Mouse (Mus musculus): ENCODE measurements around the gene Dnmbp. TPM values are rescaled to one million over a fixed set of nuclear protein-coding genes. Genes with fewer than 3 reads are reported as not detected.

The Dnmbp gene
- polyA plus RNA-seq, 1 experiment: 13.9 TPM

DNA sequence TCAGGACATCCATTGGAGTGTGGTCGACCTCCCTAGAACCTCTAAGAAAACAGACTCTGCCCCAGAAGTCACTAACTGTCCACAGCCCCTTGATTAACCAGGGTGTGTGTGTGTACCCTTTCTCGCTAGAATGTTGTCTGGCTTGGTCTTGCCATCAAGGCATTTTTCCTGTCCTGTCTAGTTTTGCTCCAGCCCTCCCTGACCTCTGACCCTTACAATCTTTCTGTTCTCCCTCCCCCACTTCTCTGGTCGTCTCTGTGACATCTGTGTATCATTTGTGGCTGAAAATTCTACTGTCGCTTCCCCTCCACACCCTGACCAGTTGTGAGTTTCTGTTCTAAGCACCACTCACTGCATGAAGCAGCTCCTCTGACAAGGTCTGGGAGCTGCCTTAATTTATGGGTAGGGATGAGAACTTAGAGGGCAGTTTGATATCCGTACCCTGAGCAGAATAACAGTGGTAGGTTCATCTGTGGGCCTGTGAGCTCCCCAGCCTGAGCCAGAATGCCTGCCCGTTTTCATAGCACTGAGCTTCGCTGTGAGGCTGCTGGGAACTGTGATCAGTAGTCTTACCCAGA is 94.6 kb downstream of the Dnmbp start:
- H3K36me3 ChIP-seq (ENCODE audit: control insufficient read depth, insufficient read depth, low read length): peaks cover 7% of the 10 kb centered on the region
- TF ChIP-seq CTCF (conservative IDR thresholded peaks at IDR 0.05; ENCODE audit: insufficient read depth, insufficient read length, low read depth, low read length): no peak
- no peak for TF ChIP-seq POLR2A (IDR thresholded peaks at IDR 0.05; ENCODE audit: low read depth, low read length)
- no peak overlapping the region for H3K27ac ChIP-seq (ENCODE audit: insufficient read depth, low read depth, low read length)
- no peaks in the 10 kb centered on the region for H3K4me1 ChIP-seq (ENCODE audit: control insufficient read depth, insufficient read depth, low read length)
- no peaks in the 10 kb centered on the region for H3K27me3 ChIP-seq (replicated peaks; ENCODE audit: control insufficient read depth, insufficient read depth, low read length)
- DNase-seq: no peak
- no peak overlapping the region for H3K4me3 ChIP-seq (ENCODE audit: insufficient read depth, low read depth, low read length)
- 58% methylated on average over 7 of the region's 7 CpGs for WGBS

DNA sequence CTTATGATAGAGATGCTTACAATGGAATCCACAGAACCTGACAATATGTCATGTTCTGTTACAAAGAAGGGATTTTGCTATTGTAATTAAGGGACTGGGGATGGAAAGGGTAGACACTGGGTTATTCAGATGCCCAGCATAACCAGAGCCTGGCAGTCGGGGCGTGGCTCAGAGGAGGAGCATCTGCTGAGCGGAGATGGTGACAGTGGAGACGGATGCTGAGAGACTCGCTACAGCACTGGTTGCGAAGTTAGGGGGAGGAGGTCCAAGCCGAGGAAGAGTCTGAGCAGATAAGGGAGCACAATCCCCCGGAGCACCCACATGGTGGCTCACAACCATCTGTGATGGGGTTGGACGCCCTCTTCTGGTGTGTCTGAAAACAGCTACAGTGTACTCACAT is 96.8 kb downstream of the Dnmbp start:
- Histone ChIP-seq H3K27ac (ENCODE audit: insufficient read depth, low read depth, low read length) (no peak overlapping the region), H3K27me3 (replicated peaks; ENCODE audit: control insufficient read depth, insufficient read depth, low read length) (no peaks in the 10 kb centered on the region), H3K36me3 (ENCODE audit: control insufficient read depth, insufficient read depth, low read length) (peaks cover 5% of the 10 kb centered on the region), H3K4me1 (ENCODE audit: control insufficient read depth, insufficient read depth, low read length) (no peaks in the 10 kb centered on the region), H3K4me3 (ENCODE audit: insufficient read depth, low read depth, low read length) (no peak overlapping the region)
- 91% methylated on average over 9 of the region's 9 CpGs for WGBS
- no peak for DNase-seq
- TF ChIP-seq CTCF (conservative IDR thresholded peaks at IDR 0.05; ENCODE audit: insufficient read depth, insufficient read length, low read depth, low read length): no peak

DNA sequence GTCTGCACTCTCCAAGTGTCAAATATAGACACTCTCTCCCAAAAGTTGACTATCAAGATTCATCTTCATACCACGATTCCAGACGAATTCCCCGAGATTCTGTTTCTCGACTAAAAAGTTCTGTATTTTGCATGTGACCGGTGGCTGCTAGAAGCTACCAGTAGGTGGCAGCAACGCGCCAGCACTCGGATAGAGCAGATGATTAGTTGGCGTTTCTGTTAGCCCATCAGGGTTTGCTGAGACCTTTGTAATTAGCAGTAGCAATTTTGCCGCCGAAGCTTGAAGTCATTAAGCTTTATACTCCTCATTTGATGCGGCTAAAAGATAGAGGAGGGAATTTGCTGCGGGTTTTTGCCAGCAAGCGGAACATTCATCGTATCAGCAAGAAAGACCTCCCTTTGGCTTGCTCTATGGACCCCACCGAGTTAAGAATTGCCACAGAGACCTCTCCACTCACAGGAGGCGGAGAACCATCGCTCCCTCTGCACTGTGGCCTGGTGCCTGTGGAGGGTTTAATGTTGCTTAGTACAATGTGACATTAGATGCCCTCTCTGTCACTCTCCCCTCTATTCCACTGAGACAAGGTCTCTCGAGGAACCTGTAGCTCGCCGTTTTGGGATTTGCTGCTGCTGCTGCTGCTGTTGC is 107.4 kb downstream of the Dnmbp start:
- no peaks in the 10 kb centered on the region for H3K27me3 ChIP-seq (replicated peaks; ENCODE audit: control insufficient read depth, insufficient read depth, low read length)
- peak; percentile 70 for DNase-seq
- WGBS: 30% methylated on average over 21 of the region's 21 CpGs
- no peaks in the 10 kb centered on the region; the same call in 1 of the 2 replicates for H3K36me3 ChIP-seq (ENCODE audit: control insufficient read depth, insufficient read depth, low read length)
- no peak overlapping the region for H3K27ac ChIP-seq (ENCODE audit: insufficient read depth, low read depth, low read length)
- no peaks in the 10 kb centered on the region for H3K4me1 ChIP-seq (ENCODE audit: control insufficient read depth, insufficient read depth, low read length)
- no peak overlapping the region for H3K4me3 ChIP-seq (ENCODE audit: insufficient read depth, low read depth, low read length)
- TF ChIP-seq CTCF (conservative IDR thresholded peaks at IDR 0.05; ENCODE audit: insufficient read depth, insufficient read length, low read depth, low read length) (peak; percentile 85), POLR2A (IDR thresholded peaks at IDR 0.05; ENCODE audit: low read depth, low read length) (no peak)

DNA sequence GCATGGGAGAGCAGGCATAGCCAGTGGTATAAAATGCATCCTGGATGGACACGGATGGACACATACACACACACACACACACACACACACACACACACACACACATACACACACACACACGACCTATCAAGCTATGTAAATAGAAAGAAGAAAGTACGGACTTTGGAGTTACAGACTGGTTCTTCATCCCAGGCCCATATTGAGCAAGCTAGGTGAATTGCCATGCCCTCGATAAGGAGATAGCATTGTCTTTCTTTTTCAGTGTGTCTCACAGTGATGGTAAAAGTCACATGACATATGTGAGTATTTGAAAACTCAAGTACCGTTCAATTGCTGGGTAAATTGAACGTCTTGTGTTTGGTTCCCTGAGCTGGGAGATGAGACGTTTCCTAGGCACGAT is 113.1 kb downstream of the Dnmbp start:
- Histone ChIP-seq H3K4me1 (ENCODE audit: control insufficient read depth, insufficient read depth, low read length) (no peaks in the 10 kb centered on the region), H3K4me3 (ENCODE audit: insufficient read depth, low read depth, low read length) (no peak overlapping the region), H3K27me3 (replicated peaks; ENCODE audit: control insufficient read depth, insufficient read depth, low read length) (no peaks in the 10 kb centered on the region), H3K36me3 (ENCODE audit: control insufficient read depth, insufficient read depth, low read length) (peaks cover 4% of the 10 kb centered on the region), H3K27ac (ENCODE audit: insufficient read depth, low read depth, low read length) (no peak overlapping the region)
- WGBS: 67% methylated on average over 8 of the region's 8 CpGs
- DNase-seq: no peak
- TF ChIP-seq POLR2A (IDR thresholded peaks at IDR 0.05; ENCODE audit: low read depth, low read length) (no peak), CTCF (conservative IDR thresholded peaks at IDR 0.05; ENCODE audit: insufficient read depth, insufficient read length, low read depth, low read length) (no peak)

DNA sequence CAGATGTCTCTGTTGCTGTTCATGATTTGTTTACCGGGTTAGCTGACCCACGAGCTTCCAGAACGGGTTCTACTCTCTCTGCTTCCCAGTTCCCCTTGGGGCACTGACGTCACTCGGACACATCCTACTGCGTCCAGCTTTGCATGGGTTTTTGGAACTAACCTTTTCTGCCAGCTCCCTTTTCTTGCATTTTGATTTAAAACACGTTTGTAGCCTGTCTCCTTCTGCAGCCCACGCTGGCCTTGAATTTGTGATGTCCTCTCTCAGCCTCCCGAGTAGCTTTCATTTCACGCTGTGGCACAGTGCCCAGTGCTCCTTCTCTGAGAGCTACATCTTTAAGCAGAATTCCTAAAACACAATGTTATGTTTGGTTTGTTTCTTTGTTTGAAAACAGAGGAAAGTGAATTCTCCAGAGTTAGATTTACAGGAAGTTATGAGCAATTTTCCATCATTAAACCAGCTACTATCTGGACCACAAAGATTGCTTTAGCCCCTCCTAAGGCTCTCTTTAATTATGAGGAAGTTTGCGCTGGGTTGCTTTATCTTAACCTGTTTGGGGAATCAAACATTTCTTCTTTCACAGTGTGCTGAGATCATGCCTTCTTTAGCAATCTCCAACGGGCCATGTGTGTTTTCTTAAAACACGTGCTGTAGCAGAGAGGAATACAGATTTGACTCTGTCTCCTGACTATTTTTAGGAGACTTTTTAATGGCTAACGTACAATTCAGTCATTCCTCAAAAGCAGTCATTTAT is 124.2 kb downstream of the Dnmbp start:
- TF ChIP-seq POLR2A (IDR thresholded peaks at IDR 0.05; ENCODE audit: low read depth, low read length): no peak
- TF ChIP-seq CTCF (conservative IDR thresholded peaks at IDR 0.05; ENCODE audit: insufficient read depth, insufficient read length, low read depth, low read length): no peak
- Histone ChIP-seq H3K4me3 (ENCODE audit: insufficient read depth, low read depth, low read length) (no peak overlapping the region), H3K27ac (ENCODE audit: insufficient read depth, low read depth, low read length) (no peak overlapping the region), H3K27me3 (replicated peaks; ENCODE audit: control insufficient read depth, insufficient read depth, low read length) (no peaks in the 10 kb centered on the region), H3K36me3 (ENCODE audit: control insufficient read depth, insufficient read depth, low read length) (peaks cover 6% of the 10 kb centered on the region; the same call in 1 of the 2 replicates), H3K4me1 (ENCODE audit: control insufficient read depth, insufficient read depth, low read length) (peaks cover 3% of the 10 kb centered on the region; the same call in 1 of the 2 replicates)
- WGBS: 53% methylated on average over 14 of the region's 14 CpGs
- DNase-seq: no peak

DNA sequence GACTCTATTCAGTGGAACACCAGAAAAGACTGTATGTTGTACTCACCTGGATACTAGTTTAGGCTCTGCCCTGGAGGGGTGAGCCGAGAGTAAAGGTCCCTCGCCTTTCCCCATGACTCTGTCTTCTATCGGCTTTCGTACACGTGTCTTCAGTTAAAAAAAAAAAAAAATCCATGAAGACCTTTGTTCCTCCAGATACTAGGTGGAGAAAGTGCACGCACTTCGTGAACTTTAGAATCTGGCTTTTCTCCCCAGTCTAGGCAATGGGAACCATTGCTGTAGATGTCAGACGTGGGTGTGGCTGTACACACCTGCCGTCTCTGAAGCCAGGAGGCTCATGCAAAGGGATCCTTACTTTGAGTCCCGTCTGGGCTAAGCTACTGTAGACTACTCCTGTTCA is 126.7 kb downstream of the Dnmbp start:
- 57% methylated on average over 10 of the region's 10 CpGs for WGBS
- Histone ChIP-seq H3K36me3 (ENCODE audit: control insufficient read depth, insufficient read depth, low read length) (peaks cover 8% of the 10 kb centered on the region; the same call in 1 of the 2 replicates), H3K27me3 (replicated peaks; ENCODE audit: control insufficient read depth, insufficient read depth, low read length) (no peaks in the 10 kb centered on the region), H3K4me1 (ENCODE audit: control insufficient read depth, insufficient read depth, low read length) (peaks cover 3% of the 10 kb centered on the region; the same call in 1 of the 2 replicates), H3K4me3 (ENCODE audit: insufficient read depth, low read depth, low read length) (no peak overlapping the region), H3K27ac (ENCODE audit: insufficient read depth, low read depth, low read length) (no peak overlapping the region; the same call in 1 of the 2 replicates)
- peak; percentile 70 for DNase-seq
- no peak for TF ChIP-seq CTCF (conservative IDR thresholded peaks at IDR 0.05; ENCODE audit: insufficient read depth, insufficient read length, low read depth, low read length)
- no peak for TF ChIP-seq POLR2A (IDR thresholded peaks at IDR 0.05; ENCODE audit: low read depth, low read length)

DNA sequence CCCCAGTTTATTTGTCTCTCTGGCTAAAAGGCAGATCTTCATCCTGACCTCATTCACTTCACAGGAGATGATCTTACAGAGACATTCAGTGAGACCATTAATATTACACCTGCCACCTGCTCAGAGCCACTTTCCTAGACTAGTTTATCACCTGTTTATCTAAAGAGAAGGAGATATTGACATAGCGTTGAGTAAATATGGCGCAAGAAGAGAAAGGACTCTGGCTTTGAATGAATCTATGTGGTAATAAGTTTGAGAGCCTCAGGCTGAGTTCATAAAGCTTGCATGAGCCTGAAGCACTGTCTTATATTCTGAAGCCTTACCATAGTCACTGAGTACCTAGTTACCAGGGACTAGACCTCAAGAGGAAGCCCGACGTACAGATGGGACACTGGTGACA is 128.6 kb downstream of the Dnmbp start:
- peaks cover 9% of the 10 kb centered on the region; the same call in 1 of the 2 replicates for H3K36me3 ChIP-seq (ENCODE audit: control insufficient read depth, insufficient read depth, low read length)
- 94% methylated on average over 4 of the region's 4 CpGs for WGBS

More for the DNA sequence above, 128.6 kb downstream of the Dnmbp start:
- DNase-seq: no peak
- no peaks in the 10 kb centered on the region for H3K27me3 ChIP-seq (replicated peaks; ENCODE audit: control insufficient read depth, insufficient read depth, low read length)
- no peak for TF ChIP-seq POLR2A (IDR thresholded peaks at IDR 0.05; ENCODE audit: low read depth, low read length)
- no peak for TF ChIP-seq CTCF (conservative IDR thresholded peaks at IDR 0.05; ENCODE audit: insufficient read depth, insufficient read length, low read depth, low read length)
- H3K27ac ChIP-seq (ENCODE audit: insufficient read depth, low read depth, low read length): no peak overlapping the region
- H3K4me3 ChIP-seq (ENCODE audit: insufficient read depth, low read depth, low read length): no peak overlapping the region
- H3K4me1 ChIP-seq (ENCODE audit: control insufficient read depth, insufficient read depth, low read length): peaks cover 3% of the 10 kb centered on the region; the same call in 1 of the 2 replicates
